Mouse (Mus musculus) myocyte (in vitro differentiated cells): ENCODE measurements at regions not wholly inside any gene's neighbourhood (a gene's known extent, or its start where the extent isn't known, plus 50 kb on each side); places are given as distances from the start of the nearest gene placed in this dataset.
A peak's percentile ranks its signal among the peaks of the same experiment; 100 is the strongest.

ENCODE experiments used
- H3K27me3 ChIP-seq: one replicate; pipeline ENCODE4 v1.6.1; 2011; ENCODE audit not compliant: control insufficient read depth, insufficient read depth, insufficient read length
- H3K36me3 ChIP-seq: one replicate; pipeline ENCODE4 v1.6.1; 2011; ENCODE audit not compliant: control insufficient read depth, insufficient read depth
- H3K4me2 ChIP-seq: one replicate; pipeline ENCODE4 v1.6.1; 2011; ENCODE audit warnings: low read depth, control low read depth
- H3K4me3 ChIP-seq: one replicate; pipeline ENCODE4 v1.5.1; 2011; ENCODE audit warnings: mild to moderate bottlenecking, control low read depth, moderate library complexity
- H3K79me2 ChIP-seq: one replicate; pipeline ENCODE4 v1.6.1; 2011; ENCODE audit not compliant: control insufficient read depth, insufficient read depth
- H3ac ChIP-seq: one replicate; pipeline ENCODE4 v1.6.1; 2011; ENCODE audit not compliant: control insufficient read depth, insufficient read length
- CEBPB ChIP-seq: IDR thresholded peaks from 2 replicates; pipeline ENCODE4 v1.6.1; 2011; ENCODE audit warnings: mild to moderate bottlenecking, moderate library complexity; ENCODE audit not compliant: poor library complexity, insufficient read depth, severe bottlenecking
- E2F4 ChIP-seq: IDR thresholded peaks from one replicate; pipeline ENCODE4 v1.6.1; 2011; ENCODE audit warnings: mild to moderate bottlenecking, control low read depth, moderate library complexity; ENCODE audit not compliant: insufficient read depth
- MAX ChIP-seq: IDR thresholded peaks from one replicate; pipeline ENCODE4 v1.6.1; 2011; ENCODE audit warnings: low read depth, mild to moderate bottlenecking, control low read depth
- MYOD1 ChIP-seq, 3 experiments: IDR thresholded peaks; one replicate each; pipeline ENCODE4 v1.6.1; 2011; ENCODE audit warnings: control low read depth in 2 of 3, low read depth in 2 of 3, mild to moderate bottlenecking in 2 of 3, moderate library complexity in 1 of 3; ENCODE audit not compliant: insufficient read length in 2 of 3, control insufficient read depth in 1 of 3
- MYOG ChIP-seq, 3 experiments: IDR thresholded peaks; one replicate each; pipeline ENCODE4 v1.6.1; 2011; ENCODE audit warnings: control low read depth in 2 of 3, low read depth in 2 of 3, mild to moderate bottlenecking in 2 of 3; ENCODE audit not compliant: insufficient read length in 2 of 3, control insufficient read depth in 1 of 3, insufficient read depth in 1 of 3
- POLR2A ChIP-seq: IDR thresholded peaks from one replicate; pipeline ENCODE4 v1.6.1; 2011; ENCODE audit warnings: low read depth, mild to moderate bottlenecking, control low read depth, moderate library complexity; ENCODE audit not compliant: insufficient read length
- POLR2AphosphoS2 ChIP-seq: IDR thresholded peaks from one replicate; pipeline ENCODE4 v1.6.1; 2011; ENCODE audit warnings: low read depth, control low read depth; ENCODE audit not compliant: insufficient read length
- REST ChIP-seq: IDR thresholded peaks from one replicate; pipeline ENCODE4 v1.6.1; 2011; ENCODE audit warnings: mild to moderate bottlenecking, control low read depth, moderate library complexity; ENCODE audit not compliant: insufficient read depth, insufficient read length
- SRF ChIP-seq: IDR thresholded peaks from one replicate; pipeline ENCODE4 v1.6.1; 2011; ENCODE audit warnings: low read depth; ENCODE audit not compliant: control insufficient read depth, insufficient read length
- TCF12 ChIP-seq: IDR thresholded peaks from one replicate; pipeline ENCODE4 v1.6.1; 2011; ENCODE audit warnings: mild to moderate bottlenecking, control low read depth; ENCODE audit not compliant: poor library complexity, insufficient read depth, severe bottlenecking
- TCF3 ChIP-seq: IDR thresholded peaks from one replicate; pipeline ENCODE4 v1.6.1; 2011; ENCODE audit warnings: low read depth, control low read depth; ENCODE audit not compliant: insufficient read length
- USF1 ChIP-seq: IDR thresholded peaks from one replicate; pipeline ENCODE4 v1.6.1; 2011; ENCODE audit warnings: low read depth, mild to moderate bottlenecking, control low read depth, moderate library complexity

GRCm38 (mm10) chr16:55551348-55551747, 253.6 kb upstream of the Zpld1 start:
- no peak overlapping the region for H3ac ChIP-seq
- no peaks in the 10 kb centered on the region for H3K79me2 ChIP-seq
- peak overlapping the region; percentile 59 for H3K4me2 ChIP-seq
- no peaks in the 10 kb centered on the region for H3K27me3 ChIP-seq
- H3K36me3 ChIP-seq: no peaks in the 10 kb centered on the region
- TF ChIP-seq REST (no peak), MYOG (IDR thresholded peaks at IDR 0.05; ENCODE audit: control insufficient read depth in 1 of 3, insufficient read depth in 1 of 3, insufficient read length in 2 of 3, low read depth in 2 of 3) (no peak), MAX (no peak), E2F4 (no peak), MYOD1 (IDR thresholded peaks at IDR 0.05; ENCODE audit: control insufficient read depth in 1 of 3, insufficient read length in 2 of 3, low read depth in 2 of 3) (no peak), POLR2A (no peak), SRF (no peak), TCF3 (no peak), CEBPB (no peak), POLR2AphosphoS2 (no peak), USF1 (no peak), TCF12 (no peak)
- no peak overlapping the region for H3K4me3 ChIP-seq

DNA sequence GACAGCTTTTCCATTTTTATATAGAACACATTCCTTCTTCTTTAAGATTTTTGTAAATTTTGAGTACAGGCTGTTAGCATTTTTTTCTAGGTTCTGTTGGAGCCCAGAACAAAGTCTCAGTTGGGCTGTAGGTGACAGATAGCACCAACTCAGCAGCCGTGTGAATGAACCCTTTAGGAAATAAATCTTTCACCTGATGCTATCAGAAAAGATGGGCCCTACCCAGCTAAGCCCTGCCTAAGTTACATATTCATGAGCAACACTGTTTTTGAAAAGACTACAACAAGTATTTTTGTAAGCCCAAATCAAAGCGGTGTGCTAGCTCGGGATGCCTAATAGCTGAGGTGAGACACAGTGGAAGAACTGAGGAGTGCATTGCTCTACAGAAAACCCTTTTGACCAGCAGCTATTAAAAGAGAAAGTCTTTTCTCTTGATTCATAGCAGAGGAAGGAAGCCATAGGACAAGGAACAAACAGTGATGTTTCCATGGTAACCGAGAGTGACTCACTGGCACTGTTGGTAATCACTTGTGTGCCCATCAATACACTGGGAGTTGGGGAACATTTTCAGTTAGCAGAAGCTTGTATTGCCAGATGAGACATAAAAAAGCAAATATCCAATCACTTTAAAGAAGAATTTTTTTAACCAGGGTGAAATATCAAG, 253.0 kb upstream of the Zpld1 start:
- H3K79me2 ChIP-seq: no peaks in the 10 kb centered on the region
- H3K4me2 ChIP-seq: peak overlapping the region; percentile 59
- no peak for TF ChIP-seq MYOD1 (IDR thresholded peaks at IDR 0.05; ENCODE audit: control insufficient read depth in 1 of 3, insufficient read length in 2 of 3, low read depth in 2 of 3)
- TF ChIP-seq MAX: no peak
- no peak for TF ChIP-seq TCF3
- no peak for TF ChIP-seq E2F4
- no peak for TF ChIP-seq POLR2A
- TF ChIP-seq SRF: no peak
- no peak for TF ChIP-seq CEBPB
- no peak for TF ChIP-seq POLR2AphosphoS2
- no peak for TF ChIP-seq MYOG (IDR thresholded peaks at IDR 0.05; ENCODE audit: control insufficient read depth in 1 of 3, insufficient read depth in 1 of 3, insufficient read length in 2 of 3, low read depth in 2 of 3)
- TF ChIP-seq REST: no peak
- no peak for TF ChIP-seq USF1
- TF ChIP-seq TCF12: no peak
- no peak overlapping the region for H3ac ChIP-seq
- H3K4me3 ChIP-seq: no peak overlapping the region
- no peaks in the 10 kb centered on the region for H3K27me3 ChIP-seq
- no peaks in the 10 kb centered on the region for H3K36me3 ChIP-seq

- no peak overlapping the region for H3K4me2 ChIP-seq
Measured at GRCm38 (mm10) chr16:55547095-55547494, 249.3 kb upstream of the Zpld1 start.

DNA sequence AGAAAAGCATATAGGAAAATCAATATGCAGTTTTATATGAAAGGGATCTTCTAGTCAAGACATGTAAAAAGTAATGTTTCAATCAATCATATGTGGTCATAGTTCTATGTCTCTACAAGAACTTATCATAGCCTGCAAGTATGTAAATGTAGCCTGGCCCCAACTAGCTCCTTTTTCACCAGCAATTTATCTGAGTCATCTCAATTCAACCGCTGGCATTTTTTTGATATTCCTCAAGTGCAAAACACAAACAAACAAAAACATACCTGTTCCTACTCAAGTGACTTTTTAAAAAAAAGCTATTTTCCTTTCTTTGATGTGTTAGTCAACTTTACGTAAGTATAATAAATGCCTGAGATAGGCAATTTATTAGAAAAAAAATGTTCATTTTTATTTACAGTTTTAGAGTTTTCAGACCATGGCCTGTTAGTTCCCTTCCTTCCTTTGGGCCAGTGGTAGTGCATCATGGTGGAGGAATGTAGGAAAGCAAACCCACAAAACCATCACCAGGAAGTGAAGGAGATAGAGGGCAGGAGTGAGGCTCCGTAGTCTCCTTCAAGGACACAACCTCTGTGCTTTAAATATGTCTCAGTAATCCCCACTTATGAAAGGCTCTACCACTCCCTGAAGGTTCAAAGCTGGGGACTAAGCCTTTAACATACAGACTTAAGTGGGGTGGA, 242.7 kb upstream of the Zpld1 start:
- TF ChIP-seq TCF12: no peak
- TF ChIP-seq SRF: no peak
- no peak for TF ChIP-seq REST
- no peak for TF ChIP-seq POLR2A
- TF ChIP-seq CEBPB: no peak
- no peak for TF ChIP-seq POLR2AphosphoS2
- TF ChIP-seq MYOG (IDR thresholded peaks at IDR 0.05; ENCODE audit: control insufficient read depth in 1 of 3, insufficient read depth in 1 of 3, insufficient read length in 2 of 3, low read depth in 2 of 3): no peak
- TF ChIP-seq E2F4: no peak
- no peak overlapping the region for H3K4me3 ChIP-seq
- H3ac ChIP-seq: no peak overlapping the region
- H3K79me2 ChIP-seq: no peaks in the 10 kb centered on the region
- no peaks in the 10 kb centered on the region for H3K27me3 ChIP-seq
- peak overlapping the region; percentile 55 for H3K4me2 ChIP-seq
- H3K36me3 ChIP-seq: no peaks in the 10 kb centered on the region

More at GRCm38 (mm10) chr16:55547095-55547494, 249.3 kb upstream of the Zpld1 start:
- H3K79me2 ChIP-seq: no peaks in the 10 kb centered on the region
- H3ac ChIP-seq: no peak overlapping the region
- TF ChIP-seq SRF (no peak), CEBPB (peak; percentile 56), MYOG (IDR thresholded peaks at IDR 0.05; ENCODE audit: control insufficient read depth in 1 of 3, insufficient read depth in 1 of 3, insufficient read length in 2 of 3, low read depth in 2 of 3) (no peak), POLR2A (no peak), MYOD1 (IDR thresholded peaks at IDR 0.05; ENCODE audit: control insufficient read depth in 1 of 3, insufficient read length in 2 of 3, low read depth in 2 of 3) (no peak), USF1 (no peak), E2F4 (no peak)
- no peak overlapping the region for H3K4me3 ChIP-seq
- no peaks in the 10 kb centered on the region for H3K27me3 ChIP-seq
- no peaks in the 10 kb centered on the region for H3K36me3 ChIP-seq
